Mouse (Mus musculus) kidney, embryonic 14.5 days (tissue): ENCODE measurements around the gene Arid1a. TPM values are rescaled to one million over a fixed set of nuclear protein-coding genes. Genes with fewer than 3 reads are reported as not detected.

ENCODE experiments used
- ATAC-seq: fragments of 200-750 bp; cut with Nextera tagmentation; 2 replicates; pipeline ENCODE4 v1.8.0; 2017; ENCODE audit warnings: moderate number of reproducible peaks, mild to moderate bottlenecking, moderate TSS enrichment, moderate library complexity; ENCODE audit not compliant: low FRiP score, low TSS enrichment
- H3K27ac ChIP-seq: fragments of 300-500 bp; sonication (generic); 2 replicates; pipeline ENCODE4 v1.5.1; 2014; ENCODE audit warnings: low read depth, mild to moderate bottlenecking, low read length, moderate library complexity, mixed read lengths
- H3K27me3 ChIP-seq: fragments of 300-500 bp; sonication (generic); 2 replicates; pipeline ENCODE4 v1.6.1; 2014; ENCODE audit warnings: mild to moderate bottlenecking, low read length; ENCODE audit not compliant: control insufficient read depth, insufficient read depth
- H3K36me3 ChIP-seq: fragments of 300-500 bp; sonication (generic); 2 replicates; pipeline ENCODE4 v1.6.1; 2014; ENCODE audit warnings: low read length, mixed read lengths; ENCODE audit not compliant: control insufficient read depth, insufficient read depth
- H3K4me1 ChIP-seq: fragments of 300-500 bp; sonication (generic); 2 replicates; pipeline ENCODE4 v1.6.1; 2014; ENCODE audit warnings: low read length, mixed read lengths; ENCODE audit not compliant: control insufficient read depth, insufficient read depth
- H3K4me2 ChIP-seq: fragments of 300-500 bp; sonication (generic); replicated peaks from 2 replicates; pipeline ENCODE4 v1.6.1; 2014; ENCODE audit warnings: low read depth, mild to moderate bottlenecking, low read length
- H3K4me3 ChIP-seq: fragments of 300-500 bp; sonication (generic); 2 replicates; pipeline ENCODE4 v1.5.1; 2014; ENCODE audit warnings: mild to moderate bottlenecking, low read length
- H3K9ac ChIP-seq: fragments of 300-500 bp; sonication (generic); 2 replicates; pipeline ENCODE4 v1.6.1; 2014; ENCODE audit warnings: low read depth, mild to moderate bottlenecking, low read length, moderate library complexity
- H3K9me3 ChIP-seq: fragments of 300-500 bp; sonication (generic); 2 replicates; pipeline ENCODE4 v1.6.1; 2016; ENCODE audit warnings: low read length; ENCODE audit not compliant: control insufficient read depth
- WGBS: fragments of 180-500 bp; shearing (Covaris S2); extraction: QIAGEN DNeasy Blood & Tissue Kit; methylation state at CpG from one replicate; pipeline ENCODE4 v1.1.7; 2014; 5-methylcytosine and 5-hydroxymethylcytosine counted together
- polyA plus RNA-seq: library from polyadenylated mRNA; unstranded; fragments of >200 nt; fragmentation: Nextera tagmentation; extraction: Ambion mirVana; gene quantifications from 2 replicates; pipeline ENCODE4 v1.2.1, GENCODE M21; 2014

The Arid1a gene
- polyA plus RNA-seq, 1 experiment from 2014 or later, result 51.7 TPM

GRCm38 (mm10) chr4:133711307-133712076 lies 45.1 kb downstream of the Arid1a start:
- Histone ChIP-seq H3K4me2 (no peak overlapping the region), H3K36me3 (peaks cover 62% of the 10 kb centered on the region), H3K4me1 (peaks cover 7% of the 10 kb centered on the region), H3K27ac (no peak overlapping the region), H3K9me3 (no peaks in the 10 kb centered on the region), H3K27me3 (no peaks in the 10 kb centered on the region), H3K4me3 (no peak overlapping the region), H3K9ac (no peak overlapping the region)
- WGBS, result 80% methylated on average over 6 of the region's 6 CpGs
- ATAC-seq, result 0 out of 2 replicates have a peak, but pooled peaks have one; percentile 24

DNA sequence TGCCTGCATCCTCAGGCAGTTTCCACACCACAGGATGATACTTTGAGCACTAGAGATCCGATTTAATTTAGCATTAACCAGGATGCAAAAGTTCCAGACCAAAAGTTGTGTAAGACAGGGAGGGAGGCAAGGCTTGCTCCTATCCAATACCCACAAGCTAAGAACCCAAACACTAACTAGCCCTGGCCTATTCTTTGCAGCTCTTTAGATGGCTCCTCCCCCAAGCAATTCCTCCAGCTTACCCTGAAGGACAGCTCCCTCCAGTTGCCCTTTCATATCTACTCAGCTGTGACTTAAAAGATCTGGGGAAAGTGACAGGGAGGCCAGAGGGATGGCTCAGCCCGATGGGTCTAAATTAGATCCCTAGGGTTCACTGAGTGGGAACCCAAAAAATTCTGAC lies 47.2 kb downstream of the Arid1a start:
- Histone ChIP-seq H3K4me1 (peaks cover 11% of the 10 kb centered on the region), H3K9ac (no peak overlapping the region), H3K4me3 (no peak overlapping the region), H3K9me3 (no peaks in the 10 kb centered on the region), H3K36me3 (peaks cover 61% of the 10 kb centered on the region), H3K4me2 (no peak overlapping the region), H3K27ac (no peak overlapping the region), H3K27me3 (no peaks in the 10 kb centered on the region)
- ATAC-seq, result 0 out of 2 replicates have a peak, but pooled peaks have one; percentile 32
- 56% methylated on average over 2 of the region's 2 CpGs for WGBS

DNA sequence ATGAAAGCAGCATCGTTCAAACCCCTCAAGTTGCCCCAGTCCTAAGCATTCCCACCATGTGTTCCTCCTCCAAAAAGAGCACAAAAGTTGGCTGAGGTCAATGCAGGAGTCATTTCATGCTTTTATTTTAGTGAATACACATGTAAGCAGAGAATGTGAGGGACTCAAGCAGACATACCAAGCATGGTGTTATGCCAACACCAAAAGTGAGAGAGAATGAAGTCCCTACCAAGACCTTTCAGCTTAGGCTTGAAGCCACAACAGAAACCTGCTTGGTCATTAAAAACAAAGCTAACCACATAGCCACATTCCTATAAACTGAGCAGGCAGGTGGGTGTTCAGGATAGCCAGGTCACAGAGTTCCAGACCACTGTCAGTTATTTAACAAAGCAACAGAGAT lies 49.1 kb downstream of the Arid1a start:
- Histone ChIP-seq H3K27me3 (no peaks in the 10 kb centered on the region), H3K4me3 (no peak overlapping the region), H3K27ac (no peak overlapping the region; the same call in 1 of the 2 replicates), H3K9me3 (no peaks in the 10 kb centered on the region), H3K9ac (no peak overlapping the region), H3K36me3 (peaks cover 58% of the 10 kb centered on the region), H3K4me1 (peaks cover 11% of the 10 kb centered on the region), H3K4me2 (no peak overlapping the region)
- 59% methylated on average over 1 of the region's 1 CpGs for WGBS
- no peak for ATAC-seq

- Histone ChIP-seq H3K36me3 (peaks cover 61% of the 10 kb centered on the region), H3K9me3 (no peaks in the 10 kb centered on the region), H3K27me3 (no peaks in the 10 kb centered on the region), H3K9ac (no peak overlapping the region), H3K4me2 (no peak overlapping the region), H3K27ac (peak overlapping the region; percentile 30; the same call in 1 of the 2 replicates), H3K4me3 (no peak overlapping the region), H3K4me1 (peaks cover 11% of the 10 kb centered on the region)
- WGBS, result 45% methylated on average over 8 of the region's 8 CpGs
- peak; percentile 57; the same call in 1 of the 2 replicates for ATAC-seq
These were observed 49.6 kb downstream of the Arid1a start for GRCm38 (mm10) chr4:133706956-133707355.

DNA sequence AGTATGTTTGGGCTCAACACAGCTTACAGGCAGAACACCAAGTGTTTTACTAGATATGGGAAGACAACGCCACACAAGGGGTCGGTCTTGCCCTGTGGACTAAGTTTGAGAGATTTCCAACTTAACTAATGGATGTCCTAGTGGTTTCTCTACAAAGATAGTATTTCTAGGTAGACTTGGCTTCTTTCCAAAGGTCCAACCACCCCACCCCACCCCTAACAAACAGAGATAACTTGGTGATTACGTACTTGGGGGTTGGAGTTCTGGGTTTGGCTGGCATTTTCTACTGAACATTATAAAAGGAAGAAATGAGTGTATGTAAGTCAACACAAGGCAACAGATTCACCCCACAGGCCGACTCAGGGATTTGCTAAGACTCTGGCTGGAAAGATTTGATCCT lies 51.5 kb downstream of the Arid1a start:
- WGBS, result 90% methylated on average over 4 of the region's 4 CpGs
- H3K27ac ChIP-seq, result no peak overlapping the region

DNA sequence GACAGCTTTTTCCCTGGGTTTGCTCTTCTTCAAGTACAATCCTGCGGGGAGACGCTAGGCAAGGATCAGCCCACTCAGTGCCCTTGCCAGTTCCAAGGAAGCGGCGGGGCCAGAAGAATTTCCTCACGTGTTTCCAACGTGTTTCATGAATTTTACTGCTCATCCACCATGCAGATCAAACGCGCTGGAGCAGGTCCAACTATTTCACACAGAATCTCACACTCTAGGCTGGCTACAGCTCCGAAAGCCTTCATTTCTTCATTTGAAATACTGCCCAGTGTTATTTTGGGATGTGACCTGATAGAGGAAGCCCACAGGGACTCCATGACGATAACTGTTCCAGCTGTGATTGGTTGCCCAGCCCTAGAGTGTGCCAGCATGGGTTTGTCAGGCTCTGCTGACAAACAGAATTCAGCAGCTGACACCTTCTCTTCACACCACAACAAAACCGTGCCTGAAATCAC lies 55.6 kb downstream of the Arid1a start:
- H3K27ac ChIP-seq, result no peak overlapping the region
- H3K9me3 ChIP-seq, result no peaks in the 10 kb centered on the region
- 71% methylated on average over 11 of the region's 11 CpGs for WGBS

More for the DNA sequence above, 51.5 kb downstream of the Arid1a start:
- no peak overlapping the region for H3K4me2 ChIP-seq
- no peak for ATAC-seq
- peaks cover 59% of the 10 kb centered on the region for H3K36me3 ChIP-seq
- H3K9ac ChIP-seq, result no peak overlapping the region
- H3K9me3 ChIP-seq, result no peaks in the 10 kb centered on the region
- no peak overlapping the region for H3K4me3 ChIP-seq
- peaks cover 11% of the 10 kb centered on the region for H3K4me1 ChIP-seq
- no peaks in the 10 kb centered on the region for H3K27me3 ChIP-seq

GRCm38 (mm10) chr4:133695363-133695762 lies 61.2 kb downstream of the Arid1a start:
- no peak overlapping the region for H3K4me3 ChIP-seq
- peaks cover 12% of the 10 kb centered on the region; the same call in 1 of the 2 replicates for H3K4me1 ChIP-seq
- no peaks in the 10 kb centered on the region for H3K9me3 ChIP-seq
- H3K27me3 ChIP-seq, result no peaks in the 10 kb centered on the region
- H3K36me3 ChIP-seq, result peaks cover 81% of the 10 kb centered on the region
- no peak overlapping the region for H3K4me2 ChIP-seq
- H3K9ac ChIP-seq, result no peak overlapping the region
- ATAC-seq, result no peak
- 83% methylated on average over 3 of the region's 3 CpGs for WGBS
- no peak overlapping the region for H3K27ac ChIP-seq

More for the DNA sequence above, 55.6 kb downstream of the Arid1a start:
- ATAC-seq, result no peak
- Histone ChIP-seq H3K9ac (no peak overlapping the region), H3K4me1 (no peaks in the 10 kb centered on the region), H3K36me3 (peaks cover 64% of the 10 kb centered on the region), H3K4me2 (no peak overlapping the region), H3K4me3 (no peak overlapping the region), H3K27me3 (no peaks in the 10 kb centered on the region)

- no peak overlapping the region for H3K4me3 ChIP-seq
- 14% methylated on average over 5 of the region's 5 CpGs for WGBS
- H3K27me3 ChIP-seq, result no peaks in the 10 kb centered on the region
- peak overlapping the region; percentile 14; the same call in 1 of the 2 replicates for H3K27ac ChIP-seq
- H3K9ac ChIP-seq, result no peak overlapping the region
- H3K9me3 ChIP-seq, result no peaks in the 10 kb centered on the region
- peak; percentile 72; the same call in 1 of the 2 replicates for ATAC-seq
- H3K4me1 ChIP-seq, result peaks cover 12% of the 10 kb centered on the region; the same call in 1 of the 2 replicates
- no peak overlapping the region for H3K4me2 ChIP-seq
- H3K36me3 ChIP-seq, result peaks cover 98% of the 10 kb centered on the region
These were observed 66.3 kb downstream of the Arid1a start for GRCm38 (mm10) chr4:133690252-133690651.

DNA sequence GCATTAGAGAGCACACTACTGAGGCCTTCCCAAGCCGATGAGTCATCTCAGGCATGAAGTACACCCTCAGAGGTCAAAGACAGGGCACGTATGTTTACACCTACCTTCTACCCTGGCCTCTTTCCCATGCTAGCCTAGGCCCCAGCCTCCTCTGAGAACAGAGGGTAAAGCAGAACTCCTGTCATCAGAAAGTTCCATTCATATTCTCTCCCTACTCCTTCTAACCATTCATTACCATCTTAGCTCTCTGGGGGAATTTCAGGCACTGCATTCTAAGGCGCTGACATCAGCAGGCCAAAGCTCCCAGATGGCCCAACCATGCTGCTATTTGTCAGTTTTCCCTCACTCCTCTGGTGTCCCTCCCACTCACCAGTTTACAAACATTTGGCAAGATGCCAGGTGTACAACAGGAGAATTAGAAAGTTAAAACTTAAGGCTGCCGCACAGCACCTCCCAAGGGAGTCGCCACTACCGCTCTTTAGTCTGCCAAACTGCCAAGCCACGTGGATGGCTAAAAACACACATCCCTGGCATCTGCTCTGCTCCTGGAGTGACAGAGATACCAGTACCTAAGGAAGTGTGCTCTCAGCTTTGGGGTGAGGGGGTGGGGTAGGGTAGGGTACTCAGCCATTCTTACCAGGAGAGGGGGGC lies 68.0 kb downstream of the Arid1a start:
- no peaks in the 10 kb centered on the region for H3K9me3 ChIP-seq
- H3K4me2 ChIP-seq, result no peak overlapping the region
- H3K9ac ChIP-seq, result no peak overlapping the region
- peaks cover 12% of the 10 kb centered on the region; the same call in 1 of the 2 replicates for H3K4me1 ChIP-seq
- no peak overlapping the region for H3K4me3 ChIP-seq
- H3K27ac ChIP-seq, result no peak overlapping the region
- ATAC-seq, result no peak
- 69% methylated on average over 7 of the region's 7 CpGs for WGBS
- no peaks in the 10 kb centered on the region for H3K27me3 ChIP-seq
- peaks cover 98% of the 10 kb centered on the region for H3K36me3 ChIP-seq
